ENCODE assay signal across 10 mouse cellular contexts in genomic region chr11:77764694-77765458, GRCm38 (mm10). TPM values are rescaled to one million over a fixed set of nuclear protein-coding genes. Genes with fewer than 3 reads are reported as not detected.
DNase-seq lines count a peak whose midpoint lies in the region; ATAC-seq lines count a peak whose summit lies in the region.
"Had no signal": no experiment of that assay in that cellular context is flagged by ENCODE, and none has a peak within 500 bp of the region (broad histone marks: within the 10 kb centered on the region; RNA-seq: fewer than 3 reads in every experiment).

No protein-coding gene starts in this region.

- peaks cover 40% of the 10 kb centered on the region for H3K4me1 ChIP-seq in forebrain, embryonic 12.5 days
- H3K4me1 ChIP-seq in hindbrain, embryonic 16.5 days (ENCODE audit: control insufficient read depth, insufficient read depth, low read depth, low read length) = peaks cover 32% of the 10 kb centered on the region
- H3K4me1 ChIP-seq in midbrain, embryonic 11.5 days (ENCODE audit: control insufficient read depth, insufficient read depth, low read length) = peaks cover 39% of the 10 kb centered on the region

- H3K27me3 ChIP-seq in forebrain, embryonic 12.5 days = peaks cover 30% of the 10 kb centered on the region
- H3K27me3 ChIP-seq in hindbrain, embryonic 16.5 days (replicated peaks; ENCODE audit: control insufficient read depth, insufficient read depth, low read length) = no peaks in the 10 kb centered on the region
- no peaks in the 10 kb centered on the region for H3K27me3 ChIP-seq in midbrain, embryonic 11.5 days (ENCODE audit: control insufficient read depth, insufficient read depth, low read length)

- peak overlapping the region; percentile 97; the same call in 1 of the 2 replicates for H3K27ac ChIP-seq in forebrain, embryonic 12.5 days
- peak overlapping the region; percentile 41; the same call in 1 of the 2 replicates for H3K27ac ChIP-seq in hindbrain, embryonic 16.5 days (ENCODE audit: low read depth, low read length)
- H3K27ac ChIP-seq in midbrain, embryonic 11.5 days (ENCODE audit: low read depth, low read length) = no peak overlapping the region

- no peaks in the 10 kb centered on the region for H3K36me3 ChIP-seq in forebrain, embryonic 12.5 days (replicated peaks)
- no peaks in the 10 kb centered on the region for H3K36me3 ChIP-seq in hindbrain, embryonic 16.5 days (ENCODE audit: control insufficient read depth, insufficient read depth, low read length)
- H3K36me3 ChIP-seq in midbrain, embryonic 11.5 days (ENCODE audit: control insufficient read depth, insufficient read depth, low read length) = no peaks in the 10 kb centered on the region

- 65% methylated on average over 9 of the region's 9 CpGs for WGBS in forebrain, embryonic 12.5 days
- WGBS in hindbrain, embryonic 16.5 days = 37% methylated on average over 9 of the region's 9 CpGs
- WGBS in midbrain, embryonic 11.5 days = 58% methylated on average over 9 of the region's 9 CpGs

- DNase-seq in frontal cortex, postnatal 14 days (ENCODE audit: low spot score in 2 of 2) = no peak
- DNase-seq in left cerebral cortex, postnatal 36 days (ENCODE audit: low spot score in 2 of 2) = peak; percentile 60 to 65
- DNase-seq in midbrain, embryonic 11.5 days (ENCODE audit: low spot score, missing footprints) = no peak
- DNase-seq in embryo, embryonic 10.5 days (ENCODE audit: low spot score) = no peak
- DNase-seq in retina, postnatal 1 day = no peak

- no peaks in the 10 kb centered on the region for H3K9me3 ChIP-seq in forebrain, embryonic 12.5 days
- no peaks in the 10 kb centered on the region for H3K9me3 ChIP-seq in hindbrain, embryonic 16.5 days (ENCODE audit: control insufficient read depth, low read length)
- no peaks in the 10 kb centered on the region for H3K9me3 ChIP-seq in midbrain, embryonic 11.5 days (ENCODE audit: control insufficient read depth, low read length)

- intact Hi-C loops in left cerebral cortex, postnatal 36 days (cut with DNase I) = loop anchor here (5.0 kb wide), 1 partner anchor 78 kb away; the partner anchor contains the start of gene Nufip2

- peak overlapping the region; percentile 92 for H3K4me2 ChIP-seq in forebrain, embryonic 12.5 days
- peak overlapping the region; percentile 73 for H3K4me2 ChIP-seq in hindbrain, embryonic 16.5 days (ENCODE audit: low read length)
- peak overlapping the region; percentile 83 for H3K4me2 ChIP-seq in midbrain, embryonic 11.5 days

- peak overlapping the region; percentile 94 for H3K4me3 ChIP-seq in forebrain, embryonic 12.5 days (replicated peaks)
- peak overlapping the region; percentile 87 for H3K4me3 ChIP-seq in hindbrain, embryonic 16.5 days (ENCODE audit: low read length)
- H3K4me3 ChIP-seq in midbrain, embryonic 11.5 days (ENCODE audit: low read depth, low read length) = peak overlapping the region; percentile 95; the same call in 1 of the 2 replicates

- peak; percentile 50; the same call in 1 of the 2 replicates for ATAC-seq in frontal cortex, adult (ENCODE audit: low TSS enrichment)
- no peak for ATAC-seq in forebrain, embryonic 12.5 days (ENCODE audit: low FRiP score)
- no peak for ATAC-seq in hindbrain, embryonic 16.5 days
- ATAC-seq in midbrain, embryonic 11.5 days (ENCODE audit: low FRiP score) = no peak

- H3K9ac ChIP-seq in forebrain, embryonic 12.5 days = peak overlapping the region; percentile 99; the same call in 1 of the 2 replicates
- peak overlapping the region; percentile 99; the same call in 1 of the 2 replicates for H3K9ac ChIP-seq in hindbrain, embryonic 16.5 days (ENCODE audit: low read depth, low read length)
- 0 out of 2 replicates have a peak overlapping the region, but pooled peaks have one; percentile 99 for H3K9ac ChIP-seq in midbrain, embryonic 11.5 days (ENCODE audit: low read length)

RNA-seq across cellular contexts. Expression of gene Myo18a, which starts 1.8 kb away (rescaled TPM):
- polyA plus RNA-seq in forebrain, embryonic 12.5 days (2016; fragmentation: Nextera tagmentation; extraction: Ambion mirVana) = 49.4 and 56.7 TPM in 2 replicates
- polyA plus RNA-seq in hindbrain, embryonic 16.5 days (2015; fragmentation: Nextera tagmentation; extraction: Ambion mirVana) = 35.1 and 44.0 TPM in 2 replicates
- 100 to 1,000 TPM; 141 to 180 TPM for total RNA-seq in left cerebral cortex, postnatal 36 days (2021)
- 22.6 and 23.8 TPM in 2 replicates for polyA plus RNA-seq in midbrain, embryonic 11.5 days (2014; fragmentation: Nextera tagmentation; extraction: Ambion mirVana)

RNA-seq across cellular contexts. Expression of gene Gm10277, which starts 22.7 kb away (rescaled TPM):
- polyA plus RNA-seq in forebrain, embryonic 12.5 days (2016; fragmentation: Nextera tagmentation; extraction: Ambion mirVana) = 2.1 and 2.9 TPM in 2 replicates
- 1.6 and 1.7 TPM in 2 replicates for polyA plus RNA-seq in hindbrain, embryonic 16.5 days (2015; fragmentation: Nextera tagmentation; extraction: Ambion mirVana)
- total RNA-seq in left cerebral cortex, postnatal 36 days (2021) = not detected
- polyA plus RNA-seq in midbrain, embryonic 11.5 days (2014; fragmentation: Nextera tagmentation; extraction: Ambion mirVana) = 0.65 and 0.79 TPM in 2 replicates
- total RNA-seq: heart, postnatal 36 days had no signal

RNA-seq across cellular contexts. Expression of gene Cryba1, which starts 39.8 kb away (rescaled TPM):
- 1.1 and 1.3 TPM in 2 replicates for polyA plus RNA-seq in forebrain, embryonic 12.5 days (2016; fragmentation: Nextera tagmentation; extraction: Ambion mirVana)
- polyA plus RNA-seq in hindbrain, embryonic 16.5 days (2015; fragmentation: Nextera tagmentation; extraction: Ambion mirVana) = 0.20 and 0.21 TPM in 2 replicates
- not detected for total RNA-seq in left cerebral cortex, postnatal 36 days (2021)
- polyA plus RNA-seq in midbrain, embryonic 11.5 days (2014; fragmentation: Nextera tagmentation; extraction: Ambion mirVana) = 2.3 and 2.7 TPM in 2 replicates
- total RNA-seq: heart, postnatal 36 days; MEL had no signal

Comparison
In these comparisons a context has a peak if more than half of its experiments do, and no peak if none do; other contexts are left out.
1. DNase-seq: peak in left cerebral cortex, postnatal 36 days (2 of 2); none in frontal cortex, postnatal 14 days (0 of 2), midbrain, embryonic 11.5 days (single experiment), embryo, embryonic 10.5 days (single experiment) and retina, postnatal 1 day (single experiment).
2. Peak in every context shown above with its lines, with median percentiles within 50 percentile points of each other: H3K4me2 ChIP-seq, H3K4me3 ChIP-seq and H3K9ac ChIP-seq.